Mouse (Mus musculus) activated CD4-positive, CD25-positive, alpha-beta regulatory T cell, adult 4 months (primary cell): ENCODE data around the gene Zfy1. TPM values are rescaled to one million over a fixed set of nuclear protein-coding genes. Genes with fewer than 3 reads are reported as not detected.
"Not testable (repeated sequence)": the region's sequence is repeated elsewhere in the genome, so short reads cannot be mapped to it uniquely, and the experiment has no call there.

Source experiments
- ATAC-seq: one replicate; pipeline ENCODE4 v1.8.0; 2017
- polyA plus RNA-seq, 2 experiments: library from polyadenylated mRNA; unstranded; fragments of 100-300 nt; shearing (Covaris generic); gene quantifications; one replicate each; pipeline ENCODE4 v1.2.1; 2017

Zfy1 gene
- not detected for polyA plus RNA-seq

- not testable (repeated sequence) for ATAC-seq
These were observed at the start of gene Zfy1 for GRCm38 (mm10) chrY:797309-797708. Gene Zfy1, minus strand, starts transcription at chrY:797409.

DNA sequence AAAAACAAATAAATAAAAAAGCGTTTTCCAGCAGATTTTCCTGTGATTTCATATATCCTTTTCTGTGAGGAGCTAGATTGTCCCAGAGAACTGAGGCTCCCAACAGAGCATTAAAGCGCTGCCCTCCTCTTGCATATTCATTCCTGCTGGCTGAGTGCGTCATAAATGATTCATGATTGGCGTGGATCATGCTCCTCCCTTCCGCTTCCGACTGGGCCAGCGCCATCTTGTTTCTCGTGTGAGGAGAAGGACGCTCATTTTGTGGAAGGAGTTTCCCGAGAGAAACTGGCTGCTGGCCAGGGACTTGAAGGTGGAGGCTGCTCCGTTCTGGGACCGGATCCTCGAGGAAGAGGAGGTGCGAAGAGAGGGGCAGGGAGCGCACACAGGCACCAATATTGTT, 21.2 kb upstream of the Zfy1 start, which contains the start of gene Uba1y:
TSS of gene Uba1y (plus strand) at position 254 of the 400 bp plus-strand sequence.
- no peak for ATAC-seq

GRCm38 (mm10) chrY:808991-809661, 11.9 kb upstream of the Zfy1 start:
- ATAC-seq, result no peak

Other genes with a start within 250 kb of the Zfy1 start
- gene Uba1y, start 21.2 kb upstream of the Zfy1 start, polyA plus RNA-seq, result under 1 TPM in 1 of 2 experiments, not detected in 1; 0.11 TPM
- 10 to 100 TPM; 25.2 to 29.0 TPM for gene Kdm5d, start 100.4 kb upstream of the Zfy1 start, polyA plus RNA-seq
- gene Eif2s3y, start 213.1 kb upstream of the Zfy1 start, polyA plus RNA-seq, result 100 to 1,000 TPM; 165 to 178 TPM